Mouse (Mus musculus) layer of hippocampus, adult 11-12 months (tissue): Measurements from ENCODE around the gene Pkn2.

ENCODE experiments used
- DNase-seq: peaks from one replicate; pipeline ENCODE4 v3.0.0; 2022; ENCODE audit warnings: low spot score

Gene Pkn2

GRCm38 (mm10) chr3:142881872-142882623, at the start of gene Pkn2:
TSS of gene Pkn2 (minus strand) at chr3:142882004.
- peak; percentile 99 for DNase-seq

GRCm38 (mm10) chr3:142929906-142930305, 48.1 kb upstream of the Pkn2 start:
- DNase-seq = no peak

DNA sequence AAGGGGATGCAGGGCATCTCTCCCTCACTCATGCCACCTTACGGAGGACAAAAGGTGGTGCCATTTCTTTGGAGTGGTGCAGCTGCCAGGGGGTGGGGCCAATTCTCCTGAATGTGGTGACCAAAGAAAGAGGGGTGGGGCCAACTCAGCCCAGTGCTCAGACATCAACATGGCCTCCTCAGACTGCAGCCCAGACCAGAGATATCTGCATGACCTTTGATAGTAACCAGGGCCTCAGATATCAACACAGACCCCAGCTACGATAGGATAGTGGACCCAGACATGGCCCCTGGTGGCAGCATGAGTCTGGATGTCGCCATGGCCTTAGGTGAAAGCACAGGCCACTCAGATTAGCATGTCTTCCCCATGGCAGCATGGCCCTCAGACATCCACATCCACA, 45.5 kb upstream of the Pkn2 start:
- DNase-seq = no peak

- no peak for DNase-seq
Observed at GRCm38 (mm10) chr3:142924831-142925348, 43.1 kb upstream of the Pkn2 start.

DNA sequence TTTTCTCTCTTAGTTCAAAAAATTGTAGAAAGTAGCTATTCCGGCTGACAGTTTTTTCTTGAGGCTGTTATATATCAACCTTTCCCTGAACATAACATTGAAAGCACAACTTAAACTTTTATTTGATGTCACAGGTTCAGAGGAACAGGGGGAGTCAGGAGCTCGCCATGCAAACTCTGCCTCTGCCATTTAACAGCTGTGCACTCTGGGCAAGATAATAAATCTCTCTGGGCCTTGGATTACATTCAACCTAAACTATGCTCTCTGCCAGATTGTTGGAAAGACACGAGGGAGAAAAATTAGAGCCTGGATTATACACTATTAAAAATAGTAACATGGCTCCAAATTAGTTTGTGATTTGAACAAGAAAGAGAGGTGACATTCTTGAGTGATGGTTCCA, 37.3 kb upstream of the Pkn2 start:
- DNase-seq = no peak

DNA sequence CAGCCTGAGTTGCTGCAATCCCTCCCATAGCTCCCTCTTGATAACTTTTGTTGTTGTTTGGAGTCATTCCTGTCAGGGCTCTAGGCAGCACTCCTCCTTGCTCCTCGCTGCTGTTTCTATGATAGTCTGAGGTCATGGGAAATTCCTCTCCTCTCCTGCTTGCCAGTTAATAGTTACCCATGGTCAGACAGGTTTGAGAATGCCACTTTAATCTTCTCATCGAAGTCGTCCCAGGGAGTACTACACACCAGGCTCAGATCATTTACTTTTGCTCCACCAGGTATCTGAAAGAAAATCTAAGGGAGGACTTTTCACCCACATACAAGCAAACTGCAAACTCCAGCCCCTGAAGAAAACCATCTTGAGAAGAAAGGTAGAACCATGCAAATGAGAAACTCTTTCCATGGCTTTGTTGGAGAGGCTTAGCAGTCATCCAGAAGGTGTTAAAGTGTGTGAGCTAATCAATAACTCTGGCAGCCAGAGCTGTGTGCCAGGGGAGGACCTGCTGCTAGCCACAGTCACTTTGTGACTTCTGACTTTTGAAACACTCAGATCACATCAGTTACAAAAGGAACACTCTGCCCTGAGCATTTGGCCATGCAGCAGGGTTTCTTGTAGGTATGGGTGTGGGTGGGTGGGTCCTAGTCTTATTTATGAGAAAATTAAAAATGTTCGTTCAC, 36.1 kb upstream of the Pkn2 start:
- DNase-seq = no peak

DNA sequence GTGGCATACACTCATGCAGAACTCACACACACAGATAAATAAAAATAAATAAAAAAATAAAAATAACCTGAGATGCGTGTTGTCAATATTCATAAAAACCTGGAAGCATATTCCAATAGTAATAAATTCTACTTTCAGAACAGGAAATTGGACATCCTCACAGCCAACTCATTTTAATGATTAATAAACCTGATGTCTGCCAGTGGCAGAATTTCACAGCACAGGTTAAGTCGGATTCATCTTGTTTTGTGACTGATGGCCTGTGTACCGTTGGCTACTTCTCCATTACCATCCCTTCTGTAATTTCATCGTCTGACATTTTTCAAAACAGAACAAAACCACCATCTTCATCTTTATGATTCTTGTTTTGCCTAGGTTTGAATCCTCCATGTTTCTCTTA, 35.4 kb upstream of the Pkn2 start:
- no peak for DNase-seq

GRCm38 (mm10) chr3:142913295-142913694, 31.5 kb upstream of the Pkn2 start:
- DNase-seq = no peak

DNA sequence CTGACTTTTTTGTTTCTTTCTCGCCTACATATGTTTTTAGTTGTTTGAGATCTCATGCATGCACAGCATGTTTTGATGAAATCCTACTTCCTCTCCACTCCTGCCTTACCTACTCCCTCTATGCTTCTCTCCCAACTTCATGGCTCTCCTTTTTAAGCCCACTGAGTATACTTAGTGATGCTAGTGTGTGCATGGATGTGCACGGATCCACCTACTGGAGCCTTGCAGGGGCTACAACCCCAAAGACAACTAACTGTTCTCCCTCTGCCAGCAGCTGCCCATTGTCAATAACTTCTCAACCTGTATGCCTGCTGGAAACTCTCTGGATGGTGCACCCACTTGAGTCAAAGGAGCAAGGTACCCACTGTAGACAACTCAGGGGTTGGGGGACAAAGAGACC, 17.9 kb upstream of the Pkn2 start:
- no peak for DNase-seq

DNA sequence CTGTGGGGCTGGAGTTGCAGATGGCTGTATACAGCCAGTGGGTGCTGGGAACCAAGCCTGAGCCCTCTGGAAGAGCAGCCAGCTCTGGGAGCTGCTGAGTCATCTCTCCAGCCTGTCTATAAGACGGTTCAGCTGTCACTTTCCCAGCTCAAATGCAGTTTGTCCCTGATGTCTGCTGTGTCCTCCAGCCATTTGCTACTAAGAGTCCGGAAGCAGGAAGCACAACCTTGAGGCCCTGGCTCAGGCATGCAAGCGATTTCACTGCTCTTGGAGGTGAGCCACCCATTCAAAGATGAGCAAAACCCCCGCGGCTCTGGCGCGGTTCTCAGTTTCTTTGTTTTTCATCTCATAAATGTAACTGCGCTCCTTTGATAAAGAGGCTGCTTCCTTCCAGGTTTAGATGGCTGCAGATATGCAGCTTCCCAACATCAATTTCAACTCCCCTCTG, 17.2 kb upstream of the Pkn2 start:
- DNase-seq = no peak

GRCm38 (mm10) chr3:142890442-142890841, 8.6 kb upstream of the Pkn2 start:
- no peak for DNase-seq

- DNase-seq = no peak
Observed at GRCm38 (mm10) chr3:142886963-142887362, 5.2 kb upstream of the Pkn2 start.

GRCm38 (mm10) chr3:142884594-142884993, 2.8 kb upstream of the Pkn2 start:
- DNase-seq = no peak

GRCm38 (mm10) chr3:142881589-142881871, 274 bp downstream of the Pkn2 start:
- no peak for DNase-seq

DNA sequence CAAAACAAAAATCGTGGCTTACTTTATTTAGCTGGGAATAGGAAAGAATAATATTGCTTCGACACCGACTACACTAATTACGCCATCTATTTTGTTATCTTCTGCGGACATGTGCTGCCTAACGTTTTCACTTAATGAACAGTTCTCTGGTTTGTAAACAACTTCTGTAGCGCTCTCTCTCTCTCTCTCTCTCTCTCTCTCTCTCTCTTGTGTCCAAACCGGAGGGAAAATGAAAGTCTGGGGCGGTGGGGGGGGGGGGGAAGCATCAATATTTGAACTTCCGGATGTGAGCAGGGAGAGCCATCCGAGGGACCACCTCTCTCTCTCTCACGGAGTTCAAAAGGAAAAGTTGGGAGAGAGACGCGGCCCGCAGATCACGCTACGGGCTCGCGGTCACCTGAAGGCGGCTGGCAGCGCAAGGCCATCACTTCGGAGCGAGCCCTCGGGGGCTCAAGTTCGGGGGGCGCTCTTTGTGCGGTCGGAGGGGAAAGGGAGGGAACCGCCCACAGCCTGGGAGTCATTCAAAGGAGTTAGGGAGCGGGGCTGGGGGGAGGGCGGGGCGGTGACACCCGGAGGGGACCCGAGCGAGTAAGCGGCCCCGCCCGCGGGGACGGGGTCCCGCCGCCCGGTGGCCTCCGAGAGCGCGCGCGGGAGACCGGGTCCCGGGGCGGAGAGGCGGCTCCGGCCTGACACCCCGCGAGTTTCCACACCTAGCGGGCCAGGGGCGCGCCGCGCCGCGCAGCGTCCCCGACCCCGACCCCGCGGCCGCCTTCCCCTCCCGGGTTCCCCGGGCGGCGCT, 815 bp downstream of the Pkn2 start:
- peak; percentile 13 for DNase-seq

DNA sequence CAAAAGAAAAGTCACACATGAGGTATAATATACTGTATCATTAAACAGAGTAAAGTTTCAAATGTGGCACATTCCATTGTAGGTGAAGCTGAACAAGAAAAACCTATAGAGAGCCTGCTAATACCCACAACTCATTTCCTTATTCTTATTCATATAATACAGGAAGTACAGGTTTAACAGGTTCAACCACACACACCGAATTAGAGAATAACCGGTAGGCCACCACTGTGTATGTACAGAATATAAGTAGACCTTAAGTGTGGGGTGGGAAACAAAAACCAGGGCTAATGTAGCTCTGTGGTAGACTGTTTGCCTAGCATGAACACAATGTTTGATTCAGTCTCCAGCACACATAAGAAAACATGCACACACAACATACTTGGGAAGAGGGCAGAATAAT, 18.6 kb downstream of the Pkn2 start:
- no peak for DNase-seq

- DNase-seq = no peak
Observed at GRCm38 (mm10) chr3:142856832-142857231, 25.0 kb downstream of the Pkn2 start.

DNA sequence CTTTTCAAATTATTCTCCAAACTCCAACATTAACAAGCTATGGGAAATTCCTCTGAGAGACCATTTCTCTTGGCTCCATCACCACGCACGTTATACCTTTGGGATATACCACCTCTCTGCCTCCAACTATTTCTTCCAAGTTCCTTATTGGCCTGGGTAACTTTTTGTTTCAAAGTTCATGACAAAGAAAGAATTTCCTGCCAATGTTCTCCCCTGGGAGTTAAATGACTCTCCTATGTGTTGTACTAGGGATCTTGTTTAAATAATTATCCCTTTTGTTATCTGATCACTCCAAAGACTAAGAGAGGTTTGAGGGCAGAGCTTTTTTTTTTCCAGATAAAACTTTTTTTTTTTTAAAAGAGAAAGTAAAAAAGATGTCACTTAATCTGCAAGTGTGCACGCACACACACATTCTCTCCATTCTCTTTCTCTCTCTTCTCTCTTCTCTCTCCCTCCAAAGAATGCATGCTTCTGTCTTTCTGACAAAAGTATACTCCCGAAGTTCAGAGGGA, 25.8 kb downstream of the Pkn2 start:
- no peak for DNase-seq

- DNase-seq = no peak
Observed at GRCm38 (mm10) chr3:142852911-142853310, 28.9 kb downstream of the Pkn2 start.

GRCm38 (mm10) chr3:142851631-142852030, 30.2 kb downstream of the Pkn2 start:
- DNase-seq = no peak

GRCm38 (mm10) chr3:142839961-142840360, 41.8 kb downstream of the Pkn2 start:
- DNase-seq = no peak

GRCm38 (mm10) chr3:142834761-142835160, 47.0 kb downstream of the Pkn2 start:
- DNase-seq = no peak

DNA sequence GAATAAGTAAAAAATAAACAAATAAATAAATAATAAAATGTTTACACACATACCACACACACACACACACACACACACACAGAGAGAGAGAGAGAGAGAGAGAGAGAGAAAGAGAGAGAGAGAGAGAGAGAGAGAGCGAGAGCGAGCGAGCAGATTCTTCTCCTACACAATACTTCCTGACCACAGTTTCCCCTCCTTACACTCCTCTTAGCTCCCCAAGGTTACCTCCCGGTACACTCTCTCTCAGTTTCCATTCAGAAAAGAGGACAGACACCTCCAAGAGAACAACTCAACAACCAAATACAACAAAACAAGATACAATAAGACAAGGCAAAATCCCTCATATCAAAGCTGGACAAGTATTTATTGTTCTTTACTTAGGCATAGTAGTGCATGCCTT, 47.8 kb downstream of the Pkn2 start:
- DNase-seq = no peak
